Mouse (Mus musculus): ENCODE measurements around the gene Neurl3. TPM values are rescaled to one million over a fixed set of nuclear protein-coding genes. Genes with fewer than 3 reads are reported as not detected.

Neurl3 gene
- polyA plus RNA-seq, 1 experiment from 2014 or later: 1.1 TPM

DNA sequence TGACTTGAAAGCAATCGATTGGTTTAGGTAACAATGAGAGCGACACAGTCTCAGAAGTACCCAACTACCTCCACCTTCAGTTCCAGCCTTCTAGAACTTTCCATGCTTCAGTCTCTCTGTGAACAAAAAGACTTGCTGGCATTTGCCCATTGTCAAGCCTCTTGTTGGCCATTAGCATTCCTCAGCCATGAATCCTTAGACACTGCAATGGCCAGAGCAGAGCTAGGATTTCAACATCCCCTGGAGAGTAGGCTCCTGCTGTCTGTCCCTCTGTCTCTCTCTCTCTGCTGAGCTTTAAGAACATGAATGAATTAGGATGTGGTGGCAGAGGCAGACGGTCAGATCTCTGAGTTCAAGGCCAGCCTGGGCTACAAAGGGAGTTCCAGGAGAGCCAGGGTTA, 6.5 kb upstream of the Neurl3 start:
- Histone ChIP-seq H3K9ac (replicated peaks; ENCODE audit: low read depth, low read length) (no peak overlapping the region), H3K4me2 (ENCODE audit: low read depth, low read length) (no peak overlapping the region), H3K4me1 (ENCODE audit: control insufficient read depth, insufficient read depth, low read length) (no peaks in the 10 kb centered on the region), H3K27me3 (ENCODE audit: control insufficient read depth, insufficient read depth, low read length) (no peaks in the 10 kb centered on the region), H3K36me3 (ENCODE audit: control insufficient read depth, insufficient read depth, low read length) (no peaks in the 10 kb centered on the region), H3K9me3 (ENCODE audit: control insufficient read depth, low read length) (no peaks in the 10 kb centered on the region), H3K4me3 (ENCODE audit: low read depth, low read length) (no peak overlapping the region), H3K27ac (ENCODE audit: low read depth, low read length) (no peak overlapping the region)
- WGBS: 87% methylated on average over 3 of the region's 3 CpGs
- ATAC-seq (ENCODE audit: low read depth): no peak

DNA sequence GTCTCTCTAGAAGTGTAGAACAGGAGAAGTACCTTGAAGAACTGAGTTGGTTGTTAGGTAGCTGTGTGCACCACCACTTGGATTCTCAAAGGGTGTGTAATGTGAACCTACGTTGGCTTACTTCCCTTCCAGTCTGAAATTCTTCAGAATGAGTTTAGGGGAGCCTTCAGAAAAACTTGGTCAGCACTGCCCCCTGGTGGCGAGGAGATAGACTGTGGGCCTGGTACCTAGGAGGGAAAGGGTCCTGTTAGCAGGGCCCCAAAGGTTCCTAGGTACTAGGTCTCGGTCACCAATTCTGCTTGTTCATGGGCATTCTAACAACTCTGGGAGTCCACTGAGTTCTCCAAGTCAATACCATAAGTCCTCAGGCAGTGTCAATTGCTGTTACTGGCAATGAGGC, 4.7 kb upstream of the Neurl3 start:
- no peak overlapping the region for H3K4me2 ChIP-seq (ENCODE audit: low read depth, low read length)
- WGBS: 24% methylated on average over 3 of the region's 3 CpGs
- no peak overlapping the region for H3K27ac ChIP-seq (ENCODE audit: low read depth, low read length)
- H3K36me3 ChIP-seq (ENCODE audit: control insufficient read depth, insufficient read depth, low read length): no peaks in the 10 kb centered on the region
- no peaks in the 10 kb centered on the region for H3K4me1 ChIP-seq (ENCODE audit: control insufficient read depth, insufficient read depth, low read length)
- peak; percentile 61 for ATAC-seq (ENCODE audit: low read depth)
- H3K4me3 ChIP-seq (ENCODE audit: low read depth, low read length): no peak overlapping the region
- no peak overlapping the region for H3K9ac ChIP-seq (replicated peaks; ENCODE audit: low read depth, low read length)
- H3K27me3 ChIP-seq (ENCODE audit: control insufficient read depth, insufficient read depth, low read length): no peaks in the 10 kb centered on the region
- H3K9me3 ChIP-seq (ENCODE audit: control insufficient read depth, low read length): no peaks in the 10 kb centered on the region

DNA sequence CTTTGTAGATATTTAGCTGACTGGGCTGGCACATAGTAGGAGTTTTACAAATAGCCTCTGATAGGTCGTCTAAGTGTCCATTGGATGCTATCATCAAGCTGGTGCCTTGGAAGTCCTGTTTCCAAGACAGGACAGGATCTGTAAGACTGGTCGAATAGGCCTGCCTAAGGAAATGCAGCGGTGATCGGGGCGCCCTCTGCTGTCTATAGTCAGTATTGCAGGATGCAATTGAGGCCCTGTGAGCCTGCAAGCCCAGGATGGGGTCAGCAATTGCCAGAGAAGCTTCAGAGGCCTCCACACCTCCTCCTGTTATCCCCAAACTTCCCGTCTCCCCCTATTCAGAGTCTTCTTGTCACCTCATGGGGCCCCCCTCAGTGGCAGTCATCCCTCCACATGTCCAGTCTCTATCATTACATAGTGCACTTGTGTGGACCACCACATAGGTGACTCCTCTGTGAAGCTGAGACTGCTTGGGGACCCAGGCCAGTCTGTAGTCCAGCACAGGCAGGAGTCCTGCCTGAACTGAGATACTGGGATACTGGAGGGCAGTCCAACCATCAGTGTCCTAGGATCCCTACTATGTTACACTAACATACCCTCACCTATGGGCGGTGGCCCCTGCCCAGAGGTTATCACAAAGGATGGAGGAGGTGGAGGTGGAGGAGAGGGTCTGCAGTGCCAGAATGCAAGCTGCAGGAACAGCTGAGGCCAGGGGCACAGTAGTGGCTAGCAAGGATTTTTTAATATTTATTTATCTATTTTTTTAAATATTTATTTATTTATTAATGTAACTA, 3.0 kb upstream of the Neurl3 start:
- 20% methylated on average over 7 of the region's 7 CpGs for WGBS
- no peak for ATAC-seq (ENCODE audit: low read depth)
- H3K27ac ChIP-seq (ENCODE audit: low read depth, low read length): no peak overlapping the region
- H3K9me3 ChIP-seq (ENCODE audit: control insufficient read depth, low read length): no peaks in the 10 kb centered on the region
- no peaks in the 10 kb centered on the region for H3K27me3 ChIP-seq (ENCODE audit: control insufficient read depth, insufficient read depth, low read length)
- H3K9ac ChIP-seq (replicated peaks; ENCODE audit: low read depth, low read length): no peak overlapping the region
- H3K4me3 ChIP-seq (ENCODE audit: low read depth, low read length): no peak overlapping the region
- H3K4me2 ChIP-seq (ENCODE audit: low read depth, low read length): no peak overlapping the region
- H3K36me3 ChIP-seq (ENCODE audit: control insufficient read depth, insufficient read depth, low read length): no peaks in the 10 kb centered on the region
- no peaks in the 10 kb centered on the region for H3K4me1 ChIP-seq (ENCODE audit: control insufficient read depth, insufficient read depth, low read length)

DNA sequence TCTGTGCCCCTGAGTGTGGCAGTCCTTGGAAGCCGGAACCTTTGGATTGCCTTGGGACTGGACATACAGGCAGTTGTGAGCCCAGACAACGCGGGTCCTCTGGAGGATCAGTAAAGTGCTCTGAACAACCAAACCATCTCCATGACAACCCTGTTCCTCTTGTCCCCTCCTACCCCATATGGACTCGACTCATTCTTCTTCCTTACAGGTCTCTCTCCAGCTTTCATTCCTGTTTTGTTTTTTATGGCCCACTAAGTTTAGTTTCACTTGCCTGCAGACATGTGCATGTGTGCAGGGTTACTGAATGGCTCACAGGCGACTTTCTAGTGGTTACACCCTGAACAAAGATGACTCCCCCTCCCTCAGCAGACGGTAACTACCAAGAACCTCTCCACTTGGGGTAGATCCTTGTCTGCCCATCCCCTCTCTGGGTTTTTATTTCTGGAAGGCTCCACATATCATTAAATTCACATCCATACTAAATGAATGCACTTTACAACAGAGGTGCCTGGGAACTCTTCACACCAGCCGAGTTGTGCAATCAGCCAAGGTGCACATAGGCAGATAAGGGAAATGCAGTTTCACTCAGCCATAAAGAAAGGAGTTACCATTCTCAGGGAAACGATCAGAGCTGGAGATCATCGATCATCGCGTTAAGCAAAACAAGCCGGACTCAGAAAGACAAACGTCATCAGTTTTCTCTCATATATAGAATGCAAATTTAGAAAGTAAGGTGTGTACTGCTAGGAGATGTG, 1.3 kb upstream of the Neurl3 start:
- Histone ChIP-seq H3K9me3 (ENCODE audit: control insufficient read depth, low read length) (no peaks in the 10 kb centered on the region), H3K27ac (ENCODE audit: low read depth, low read length) (no peak overlapping the region), H3K4me2 (ENCODE audit: low read depth, low read length) (no peak overlapping the region), H3K27me3 (ENCODE audit: control insufficient read depth, insufficient read depth, low read length) (no peaks in the 10 kb centered on the region), H3K36me3 (ENCODE audit: control insufficient read depth, insufficient read depth, low read length) (no peaks in the 10 kb centered on the region), H3K4me3 (ENCODE audit: low read depth, low read length) (no peak overlapping the region), H3K9ac (replicated peaks; ENCODE audit: low read depth, low read length) (no peak overlapping the region), H3K4me1 (ENCODE audit: control insufficient read depth, insufficient read depth, low read length) (no peaks in the 10 kb centered on the region)
- no peak for ATAC-seq (ENCODE audit: low read depth)
- WGBS: 59% methylated on average over 13 of the region's 13 CpGs

DNA sequence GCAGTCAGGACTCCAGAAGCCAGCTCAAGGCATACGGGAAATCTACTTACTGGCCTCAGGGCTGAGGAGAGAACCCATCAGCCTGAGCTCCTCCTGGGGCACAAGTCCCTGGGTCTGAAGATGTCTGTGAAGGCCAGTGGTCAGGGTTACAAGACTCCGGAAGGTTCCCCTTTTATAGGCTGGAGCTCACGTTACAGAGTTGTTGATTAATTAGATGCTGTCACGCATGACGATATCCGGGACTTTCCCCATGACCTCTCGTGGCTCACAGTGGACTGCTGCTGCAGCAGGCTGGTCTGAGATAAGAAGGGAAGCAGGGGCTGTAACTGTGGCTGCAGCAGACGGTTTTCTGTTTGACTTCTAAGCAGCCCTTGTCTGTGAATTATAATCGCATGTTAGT, 1.2 kb downstream of the Neurl3 start:
- Histone ChIP-seq H3K4me3 (ENCODE audit: low read depth, low read length) (no peak overlapping the region), H3K36me3 (ENCODE audit: control insufficient read depth, insufficient read depth, low read length) (no peaks in the 10 kb centered on the region), H3K4me2 (ENCODE audit: low read depth, low read length) (no peak overlapping the region), H3K4me1 (ENCODE audit: control insufficient read depth, insufficient read depth, low read length) (0 out of 2 replicates have a peak, but pooled peaks cover 2% of the 10 kb centered on the region), H3K9ac (replicated peaks; ENCODE audit: low read depth, low read length) (no peak overlapping the region), H3K27me3 (ENCODE audit: control insufficient read depth, insufficient read depth, low read length) (no peaks in the 10 kb centered on the region), H3K9me3 (ENCODE audit: control insufficient read depth, low read length) (no peaks in the 10 kb centered on the region), H3K27ac (ENCODE audit: low read depth, low read length) (no peak overlapping the region)
- WGBS: 48% methylated on average over 9 of the region's 9 CpGs
- no peak for ATAC-seq (ENCODE audit: low read depth)

DNA sequence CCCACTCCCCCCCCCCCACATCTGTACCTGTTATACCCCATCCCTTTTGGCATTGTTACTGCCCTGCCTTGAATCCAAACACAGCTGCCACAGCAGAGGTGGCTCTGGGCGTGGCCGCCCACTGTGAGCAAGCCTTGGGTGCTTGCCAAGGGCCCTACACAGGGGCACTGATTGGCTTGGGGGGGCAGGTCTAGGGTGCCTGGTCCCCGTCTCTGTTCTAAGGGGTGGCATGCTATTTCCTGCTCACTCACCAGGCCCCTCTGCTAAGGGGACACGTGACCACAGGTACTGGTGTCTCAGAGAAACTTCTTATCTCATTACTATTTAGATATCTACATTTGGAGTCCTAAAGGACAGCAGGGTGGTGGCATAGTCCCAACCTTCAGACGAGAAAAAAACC, 1.9 kb downstream of the Neurl3 start:
- H3K9me3 ChIP-seq (ENCODE audit: control insufficient read depth, low read length): no peaks in the 10 kb centered on the region
- no peaks in the 10 kb centered on the region for H3K36me3 ChIP-seq (ENCODE audit: control insufficient read depth, insufficient read depth, low read length)
- no peak overlapping the region for H3K27ac ChIP-seq (ENCODE audit: low read depth, low read length)
- H3K4me3 ChIP-seq (ENCODE audit: low read depth, low read length): no peak overlapping the region
- 0 out of 2 replicates have a peak, but pooled peaks cover 2% of the 10 kb centered on the region for H3K4me1 ChIP-seq (ENCODE audit: control insufficient read depth, insufficient read depth, low read length)
- 71% methylated on average over 5 of the region's 5 CpGs for WGBS
- H3K9ac ChIP-seq (replicated peaks; ENCODE audit: low read depth, low read length): no peak overlapping the region
- H3K27me3 ChIP-seq (ENCODE audit: control insufficient read depth, insufficient read depth, low read length): no peaks in the 10 kb centered on the region
- no peak for ATAC-seq (ENCODE audit: low read depth)
- no peak overlapping the region for H3K4me2 ChIP-seq (ENCODE audit: low read depth, low read length)

DNA sequence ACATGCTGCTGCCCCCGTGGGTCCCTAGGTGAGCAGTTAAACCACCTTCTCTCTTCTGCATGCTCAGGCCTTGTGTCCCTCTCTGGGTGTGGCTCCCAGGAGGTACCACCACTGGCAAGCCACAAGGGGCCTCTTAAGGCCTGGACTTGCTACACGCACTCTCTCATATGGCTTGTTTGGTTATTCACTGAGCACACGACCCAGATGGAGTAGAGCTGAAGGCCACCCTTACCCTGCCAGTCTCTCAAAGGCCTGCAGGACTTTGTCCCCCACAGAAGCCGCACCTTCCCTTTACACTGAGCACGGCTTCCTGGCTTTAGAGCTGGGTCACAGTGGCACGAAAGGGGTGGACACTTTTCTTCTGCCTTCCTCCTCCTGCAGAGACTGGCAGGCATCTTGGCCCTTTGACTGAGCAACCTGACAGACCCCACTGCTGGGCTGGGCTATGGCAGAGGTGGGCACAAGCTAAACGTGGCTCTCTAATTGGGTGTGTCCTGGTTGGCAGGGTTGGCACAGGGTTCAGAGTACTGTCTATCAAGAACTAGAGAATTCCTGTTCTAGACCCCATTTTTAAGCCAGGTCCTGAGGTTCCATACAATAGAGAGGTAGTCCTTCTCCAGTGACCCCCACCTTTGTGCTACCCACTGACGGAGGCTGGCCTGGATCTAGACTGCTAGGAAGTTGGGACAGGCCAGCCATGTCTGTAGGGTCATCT, 2.8 kb downstream of the Neurl3 start:
- H3K4me3 ChIP-seq (ENCODE audit: low read depth, low read length): no peak overlapping the region
- 74% methylated on average over 8 of the region's 8 CpGs for WGBS
- H3K27me3 ChIP-seq (ENCODE audit: control insufficient read depth, insufficient read depth, low read length): no peaks in the 10 kb centered on the region
- ATAC-seq (ENCODE audit: low read depth): no peak
- no peak overlapping the region for H3K27ac ChIP-seq (ENCODE audit: low read depth, low read length)
- H3K9ac ChIP-seq (replicated peaks; ENCODE audit: low read depth, low read length): no peak overlapping the region
- H3K36me3 ChIP-seq (ENCODE audit: control insufficient read depth, insufficient read depth, low read length): no peaks in the 10 kb centered on the region
- H3K4me2 ChIP-seq (ENCODE audit: low read depth, low read length): no peak overlapping the region
- H3K9me3 ChIP-seq (ENCODE audit: control insufficient read depth, low read length): no peaks in the 10 kb centered on the region
- H3K4me1 ChIP-seq (ENCODE audit: control insufficient read depth, insufficient read depth, low read length): 0 out of 2 replicates have a peak, but pooled peaks cover 2% of the 10 kb centered on the region

DNA sequence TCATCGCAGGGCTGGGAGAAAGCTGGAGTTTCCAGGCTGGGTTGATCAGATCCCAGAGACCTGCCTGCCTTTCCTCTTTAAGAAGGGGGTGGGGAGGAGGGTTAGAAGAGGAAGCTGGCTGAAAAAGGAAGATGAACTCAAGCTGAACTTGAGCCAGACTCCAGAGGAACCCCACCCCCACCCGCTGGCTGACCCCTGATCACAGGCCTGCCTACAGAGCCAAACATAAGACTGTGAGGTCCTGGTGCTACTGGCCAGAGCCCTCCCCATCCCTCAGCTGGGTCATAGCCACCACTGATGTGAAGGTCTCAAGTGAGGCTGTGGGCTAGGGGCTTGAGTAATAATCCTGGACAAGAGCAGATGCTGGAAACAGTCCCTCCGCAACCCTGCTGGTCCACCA, 3.8 kb downstream of the Neurl3 start:
- Histone ChIP-seq H3K27ac (ENCODE audit: low read depth, low read length) (no peak overlapping the region), H3K9me3 (ENCODE audit: control insufficient read depth, low read length) (no peaks in the 10 kb centered on the region), H3K4me3 (ENCODE audit: low read depth, low read length) (no peak overlapping the region), H3K27me3 (ENCODE audit: control insufficient read depth, insufficient read depth, low read length) (no peaks in the 10 kb centered on the region), H3K9ac (replicated peaks; ENCODE audit: low read depth, low read length) (no peak overlapping the region), H3K4me1 (ENCODE audit: control insufficient read depth, insufficient read depth, low read length) (0 out of 2 replicates have a peak, but pooled peaks cover 2% of the 10 kb centered on the region), H3K36me3 (ENCODE audit: control insufficient read depth, insufficient read depth, low read length) (no peaks in the 10 kb centered on the region), H3K4me2 (ENCODE audit: low read depth, low read length) (no peak overlapping the region)
- 55% methylated on average over 3 of the region's 3 CpGs for WGBS
- ATAC-seq (ENCODE audit: low read depth): no peak

Measured in neural tube, embryonic 14.5 days (tissue).